Mouse (Mus musculus) stomach, postnatal 0 days (tissue): Measurements from ENCODE around the gene Mkrn3. TPM values are rescaled to one million over a fixed set of nuclear protein-coding genes. Genes with fewer than 3 reads are reported as not detected.

Source experiments
- ATAC-seq: fragments of 200-750 bp; cut with Nextera tagmentation; 2 replicates; pipeline ENCODE4 v1.8.0; 2017; ENCODE audit not compliant: low FRiP score, low TSS enrichment
- DNase-seq: peaks from one replicate; pipeline ENCODE4 v3.0.0-alpha.2; 2016; ENCODE audit warnings: low spot score
- H3K27ac ChIP-seq: fragments of 300-500 bp; sonication (generic); replicated peaks from 2 replicates; pipeline ENCODE4 v1.5.1; 2014; ENCODE audit warnings: mild to moderate bottlenecking, control low read depth
- H3K27me3 ChIP-seq: fragments of 300-500 bp; sonication (generic); 2 replicates; pipeline ENCODE4 v1.6.1; 2014; ENCODE audit warnings: low read length; ENCODE audit not compliant: control insufficient read depth, insufficient read depth
- H3K36me3 ChIP-seq: fragments of 300-500 bp; sonication (generic); 2 replicates; pipeline ENCODE4 v1.6.1; 2014; ENCODE audit warnings: low read length, mixed read lengths; ENCODE audit not compliant: control insufficient read depth, insufficient read depth
- H3K4me1 ChIP-seq: fragments of 300-500 bp; sonication (generic); replicated peaks from 2 replicates; pipeline ENCODE4 v1.6.1; 2014; ENCODE audit warnings: antibody characterized with exemption; ENCODE audit not compliant: control insufficient read depth, insufficient read depth
- H3K4me2 ChIP-seq: fragments of 300-500 bp; sonication (generic); replicated peaks from 2 replicates; pipeline ENCODE4 v1.6.1; 2014; ENCODE audit warnings: low read depth, mild to moderate bottlenecking, control low read depth, moderate library complexity
- H3K4me3 ChIP-seq: fragments of 300-500 bp; sonication (generic); 2 replicates; pipeline ENCODE4 v1.5.1; 2014; ENCODE audit warnings: low read depth, low read length, control low read depth
- H3K9ac ChIP-seq: fragments of 300-500 bp; sonication (generic); 2 replicates; pipeline ENCODE4 v1.6.1; 2014; ENCODE audit warnings: mild to moderate bottlenecking, low read length, control low read depth, mixed read lengths
- H3K9me3 ChIP-seq: fragments of 300-500 bp; sonication (generic); 2 replicates; pipeline ENCODE4 v1.6.1; 2016; ENCODE audit warnings: low read length; ENCODE audit not compliant: control insufficient read depth
- CTCF ChIP-seq: IDR thresholded peaks from 2 replicates; pipeline ENCODE4 v1.5.1; 2016; ENCODE audit warnings: antibody characterized with exemption, low read depth, mild to moderate bottlenecking, moderate library complexity
- EP300 ChIP-seq: optimal IDR thresholded peaks from 2 replicates; pipeline ENCODE3; 2016; ENCODE audit warnings: antibody characterized with exemption
- WGBS: fragments of 180-500 bp; shearing (Covaris S2); extraction: QIAGEN DNeasy Blood & Tissue Kit; methylation state at CpG from one replicate; pipeline ENCODE4 v1.1.7; 2014; 5-methylcytosine and 5-hydroxymethylcytosine counted together
- polyA plus RNA-seq: library from polyadenylated mRNA; unstranded; fragments of >200 nt; fragmentation: Nextera tagmentation; extraction: Ambion mirVana; gene quantifications from 2 replicates; pipeline ENCODE4 v1.2.1, GENCODE M21; 2015

The Mkrn3 gene
- polyA plus RNA-seq, 1 experiment from 2014 or later, result 1.9 TPM

DNA sequence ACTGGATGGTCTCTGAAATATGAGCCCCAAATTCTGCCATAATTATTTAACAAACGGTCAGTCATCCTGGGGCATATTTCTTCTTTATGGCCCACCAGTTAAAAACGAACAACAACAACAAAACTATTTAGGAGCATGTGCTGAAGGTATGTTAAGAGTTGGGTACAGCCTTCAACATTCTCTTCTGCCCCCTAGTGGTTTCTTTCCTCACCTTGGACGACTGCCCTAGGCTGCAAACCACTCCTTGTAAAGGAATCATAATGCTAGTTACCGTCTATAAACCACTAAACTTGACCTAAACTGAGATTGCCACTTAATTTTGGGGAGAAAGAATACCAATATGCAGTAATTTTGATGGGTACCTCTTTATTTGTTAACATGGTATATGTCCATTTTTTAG is 44.3 kb downstream of the Mkrn3 start:
- TF ChIP-seq EP300, result no peak
- peak; percentile 70 for TF ChIP-seq CTCF
- H3K4me1 ChIP-seq, result no peaks in the 10 kb centered on the region
- no peak for DNase-seq
- H3K27ac ChIP-seq, result no peak overlapping the region
- no peaks in the 10 kb centered on the region for H3K9me3 ChIP-seq
- no peaks in the 10 kb centered on the region for H3K36me3 ChIP-seq
- no peak overlapping the region for H3K4me3 ChIP-seq
- no peak overlapping the region for H3K9ac ChIP-seq
- no peaks in the 10 kb centered on the region for H3K27me3 ChIP-seq
- H3K4me2 ChIP-seq, result no peak overlapping the region
- no peak for ATAC-seq
- WGBS, result 27% methylated on average over 4 of the region's 4 CpGs

Other genes starting within 250 kb of the Mkrn3 start
- 34.7 and 35.8 TPM in 2 replicates for gene Ndn, start 73.6 kb downstream of the Mkrn3 start, polyA plus RNA-seq
- 0.18 and 0.19 TPM in 2 replicates for gene Magel2, start 43.1 kb downstream of the Mkrn3 start, polyA plus RNA-seq
- 6.4 and 7.7 TPM in 2 replicates for gene Peg12, start 44.4 kb upstream of the Mkrn3 start, polyA plus RNA-seq